Mouse (Mus musculus): ENCODE data around the gene Csnk2b.
A peak's percentile ranks its signal among the peaks of the same experiment; 100 is the strongest.

Gene Csnk2b

GRCm38 (mm10) chr17:35085208-35085865 is 36.5 kb downstream of the Csnk2b start, which contains the start of gene Ly6g6f:
Gene Ly6g6f, minus strand, starts transcription at chr17:35085610.
- no peak for DNase-seq (ENCODE audit: low spot score)

- no peak for DNase-seq (ENCODE audit: low spot score)
These were observed 37.8 kb downstream of the Csnk2b start for GRCm38 (mm10) chr17:35083929-35084497.

- no peak for DNase-seq (ENCODE audit: low spot score)
These were observed 38.8 kb downstream of the Csnk2b start for GRCm38 (mm10) chr17:35082841-35083576.

- DNase-seq (ENCODE audit: low spot score): no peak
These were observed 41.1 kb downstream of the Csnk2b start for GRCm38 (mm10) chr17:35080710-35081109.

GRCm38 (mm10) chr17:35080248-35080647 is 41.6 kb downstream of the Csnk2b start:
- DNase-seq (ENCODE audit: low spot score): peak; percentile 45

- DNase-seq (ENCODE audit: low spot score): peak; percentile 80
These were observed 42.1 kb downstream of the Csnk2b start for GRCm38 (mm10) chr17:35079778-35080177.

- no peak for DNase-seq (ENCODE audit: low spot score)
These were observed 44.0 kb downstream of the Csnk2b start, which contains the start of gene Ly6g6d for GRCm38 (mm10) chr17:35077786-35078233. Gene Ly6g6d, minus strand, starts transcription at chr17:35078065.

GRCm38 (mm10) chr17:35077285-35077684 is 44.6 kb downstream of the Csnk2b start:
- DNase-seq (ENCODE audit: low spot score): no peak

GRCm38 (mm10) chr17:35076507-35077176 is 45.2 kb downstream of the Csnk2b start, which contains the start of gene Ly6g6e:
Gene Ly6g6e, plus strand, starts transcription at chr17:35076902.
- DNase-seq (ENCODE audit: low spot score): no peak

GRCm38 (mm10) chr17:35074097-35074496 is 47.8 kb downstream of the Csnk2b start:
- no peak for DNase-seq (ENCODE audit: low spot score)

- DNase-seq (ENCODE audit: low spot score): no peak
These were observed 50.4 kb downstream of the Csnk2b start for GRCm38 (mm10) chr17:35071454-35071853.

GRCm38 (mm10) chr17:35070556-35071229 is 51.2 kb downstream of the Csnk2b start:
- no peak for DNase-seq (ENCODE audit: low spot score)

GRCm38 (mm10) chr17:35068213-35068914 is 53.5 kb downstream of the Csnk2b start:
- no peak for DNase-seq (ENCODE audit: low spot score)
